Mouse (Mus musculus) Muller cell, postnatal 12 days (primary cell): ENCODE data around the gene Atn1.
"Not testable (repeated sequence)": the region's sequence is repeated elsewhere in the genome, so short reads cannot be mapped to it uniquely, and the experiment has no call there.

Experiments used
- DNase-seq: peaks from one replicate; pipeline ENCODE4 v3.0.0-alpha.2; 2015; ENCODE audit errors: inconsistent ontology term

Atn1 gene

DNA sequence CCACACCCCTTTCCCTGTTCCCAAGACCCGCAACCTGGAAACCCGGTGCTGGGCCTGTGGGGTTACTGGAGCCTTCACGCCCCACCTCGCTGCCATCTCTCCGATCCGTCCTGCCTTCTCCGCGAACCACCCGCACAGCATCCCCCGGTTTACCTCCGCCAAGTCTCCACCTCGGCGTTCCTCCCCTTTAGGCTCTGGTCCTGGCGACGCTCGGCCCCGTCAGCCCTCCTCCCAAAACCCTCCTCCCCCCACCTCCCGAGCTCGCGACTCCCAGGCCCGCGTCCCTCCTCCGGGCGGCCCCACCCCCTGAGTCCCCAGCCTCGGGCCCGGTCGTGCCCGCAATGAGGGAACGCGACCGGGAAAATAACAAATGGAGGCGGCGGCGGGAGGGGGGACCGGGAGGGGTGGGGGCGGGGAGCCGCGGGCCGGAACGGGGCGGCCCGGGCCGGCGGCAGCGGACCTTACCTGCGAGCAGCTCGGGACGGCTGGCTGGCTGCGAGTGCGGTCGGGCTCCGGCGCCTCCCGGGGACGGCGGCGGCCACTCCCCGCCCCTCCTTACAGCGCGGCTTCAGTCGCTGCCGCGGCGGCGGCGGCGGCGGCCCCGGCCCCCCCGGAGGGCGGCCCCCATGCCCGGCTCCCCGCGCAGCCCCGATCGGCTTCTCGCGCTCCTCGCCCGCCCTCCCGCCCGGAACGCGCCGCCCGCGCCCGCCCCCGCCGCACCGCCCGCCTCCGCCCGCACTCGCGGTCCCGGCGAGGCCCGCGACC is at the start of gene Atn1, which contains the start of gene Gm45234:
Gene Atn1, minus strand, starts transcription at position 694 of the 765 bp plus-strand sequence.
Gene Gm45234, minus strand, starts transcription at position 191 of the 765 bp plus-strand sequence.
- peak; percentile 92 for DNase-seq

GRCm38 (mm10) chr6:124805341-124806321 is 49.3 kb upstream of the Atn1 start:
- DNase-seq, result peak; percentile 100

DNA sequence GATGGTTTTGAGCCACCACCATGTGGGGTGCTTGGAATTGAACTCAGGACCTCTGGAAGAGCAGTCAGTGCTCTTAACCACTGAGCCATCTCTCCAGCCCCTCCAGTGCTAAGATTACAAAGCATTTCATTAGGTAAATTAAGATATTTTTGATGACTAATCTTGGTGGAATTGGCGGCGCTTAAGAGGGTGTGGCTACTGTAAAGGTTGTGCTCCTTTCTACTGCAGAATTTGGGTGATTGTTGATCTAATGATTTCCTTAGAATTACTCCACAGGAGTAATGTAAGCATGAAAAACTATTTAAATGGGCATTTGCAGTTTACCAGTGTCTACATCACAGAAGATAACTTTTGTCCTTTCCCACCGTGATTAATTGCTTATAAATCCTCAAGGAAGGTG is 48.0 kb upstream of the Atn1 start:
- no peak for DNase-seq

- not testable (repeated sequence) for DNase-seq
Observed at GRCm38 (mm10) chr6:124803691-124804090, 47.4 kb upstream of the Atn1 start.

DNA sequence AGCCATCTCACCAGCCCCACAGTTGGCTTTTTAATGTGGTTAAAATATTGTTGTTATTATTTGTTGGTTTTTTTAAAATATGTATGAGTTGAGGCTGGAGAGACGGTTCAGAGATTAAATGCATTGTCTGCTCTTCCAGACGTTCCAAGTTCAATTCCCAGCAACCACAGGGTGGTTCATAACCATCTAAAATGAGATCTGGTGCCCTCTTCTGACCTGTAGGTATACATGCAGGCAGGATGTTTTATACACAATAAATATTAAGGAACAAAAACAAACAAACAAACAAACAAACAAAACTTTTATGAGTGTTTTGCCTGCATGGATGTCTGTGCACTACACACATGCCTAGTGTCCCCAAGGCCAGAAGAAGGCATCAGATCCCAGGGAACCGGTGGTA is 46.7 kb upstream of the Atn1 start:
- no peak for DNase-seq

DNA sequence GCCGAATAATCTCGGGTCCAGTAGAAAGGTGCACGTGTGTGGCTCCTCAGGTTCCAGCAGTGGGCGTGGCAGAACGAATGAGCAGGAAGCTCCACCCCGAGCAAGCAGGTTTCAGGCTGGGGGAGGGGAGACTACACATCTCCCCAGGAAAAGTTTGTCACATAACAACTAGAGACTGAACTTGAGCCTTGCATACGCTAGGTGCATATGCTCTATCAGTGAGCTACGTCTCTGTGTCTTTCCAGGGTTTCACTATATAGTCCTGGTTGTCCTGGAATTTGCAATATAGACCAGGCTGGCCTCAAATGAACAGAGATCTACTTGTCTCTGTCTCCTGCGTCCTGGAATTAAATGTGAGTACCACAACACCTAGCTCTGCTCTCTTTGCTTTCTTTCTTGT is 46.1 kb upstream of the Atn1 start:
- DNase-seq, result not testable (repeated sequence)

GRCm38 (mm10) chr6:124796200-124796599 is 39.9 kb upstream of the Atn1 start:
- no peak for DNase-seq

- no peak for DNase-seq
Observed at GRCm38 (mm10) chr6:124795781-124796180, 39.5 kb upstream of the Atn1 start.

GRCm38 (mm10) chr6:124791911-124792310 is 35.6 kb upstream of the Atn1 start:
- no peak for DNase-seq

DNA sequence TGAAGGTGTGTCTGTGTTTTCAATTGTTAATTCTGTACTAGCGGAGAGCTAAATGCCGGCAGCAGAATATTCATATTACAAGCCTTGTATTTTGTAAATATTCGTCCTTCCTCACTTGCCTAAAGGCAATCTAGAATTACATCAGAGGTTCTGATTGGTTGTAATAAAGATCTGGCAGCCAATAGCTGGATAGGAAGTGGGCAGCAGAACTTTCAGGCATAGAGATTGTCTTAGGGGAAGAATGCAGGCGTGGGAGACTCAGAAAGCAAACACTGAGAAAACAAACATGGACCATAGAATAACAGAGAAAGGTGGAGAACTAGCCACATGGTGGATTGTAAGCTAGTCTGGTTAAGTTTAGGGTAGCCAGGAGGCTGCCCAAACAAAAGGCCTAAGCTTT is 33.8 kb upstream of the Atn1 start:
- DNase-seq, result no peak

DNA sequence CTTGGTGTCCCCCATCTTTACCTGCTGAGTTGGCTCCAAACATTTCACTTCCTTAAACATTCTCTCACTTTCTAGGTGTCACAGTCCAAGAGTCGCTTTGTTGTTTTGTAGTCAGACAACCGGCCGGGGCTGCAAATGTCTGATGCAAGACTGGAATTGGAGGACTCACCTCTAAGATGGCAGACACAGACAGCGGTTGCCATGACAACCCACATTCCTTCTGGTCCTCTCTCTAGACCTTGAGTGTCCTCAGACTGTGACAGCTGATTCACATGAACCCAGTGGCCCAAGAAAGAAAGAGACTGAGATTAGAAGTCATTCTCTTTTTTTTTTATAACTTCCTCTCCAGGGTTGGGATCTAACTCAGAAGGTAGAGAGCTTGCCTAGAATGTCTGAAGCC is 33.2 kb upstream of the Atn1 start:
- no peak for DNase-seq

DNA sequence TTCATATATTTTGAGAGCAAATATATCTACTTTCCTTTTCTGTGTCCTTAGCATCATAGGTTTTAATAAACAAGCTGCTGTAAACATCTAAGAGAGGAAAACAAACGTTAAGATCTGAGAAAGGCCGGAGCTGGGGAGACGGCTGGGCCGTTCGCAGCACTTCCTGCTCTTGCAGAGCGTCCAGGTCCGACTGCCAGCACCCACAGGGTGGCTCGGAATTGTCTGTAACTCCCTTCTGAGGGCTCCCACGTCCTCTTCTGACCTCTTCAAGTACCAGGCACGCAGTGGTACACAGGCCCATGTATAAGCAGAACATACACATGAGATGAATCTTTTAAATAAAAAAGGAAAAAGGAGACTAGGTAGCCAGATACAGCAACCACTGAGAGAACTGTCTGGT is 31.4 kb upstream of the Atn1 start:
- DNase-seq, result no peak

DNA sequence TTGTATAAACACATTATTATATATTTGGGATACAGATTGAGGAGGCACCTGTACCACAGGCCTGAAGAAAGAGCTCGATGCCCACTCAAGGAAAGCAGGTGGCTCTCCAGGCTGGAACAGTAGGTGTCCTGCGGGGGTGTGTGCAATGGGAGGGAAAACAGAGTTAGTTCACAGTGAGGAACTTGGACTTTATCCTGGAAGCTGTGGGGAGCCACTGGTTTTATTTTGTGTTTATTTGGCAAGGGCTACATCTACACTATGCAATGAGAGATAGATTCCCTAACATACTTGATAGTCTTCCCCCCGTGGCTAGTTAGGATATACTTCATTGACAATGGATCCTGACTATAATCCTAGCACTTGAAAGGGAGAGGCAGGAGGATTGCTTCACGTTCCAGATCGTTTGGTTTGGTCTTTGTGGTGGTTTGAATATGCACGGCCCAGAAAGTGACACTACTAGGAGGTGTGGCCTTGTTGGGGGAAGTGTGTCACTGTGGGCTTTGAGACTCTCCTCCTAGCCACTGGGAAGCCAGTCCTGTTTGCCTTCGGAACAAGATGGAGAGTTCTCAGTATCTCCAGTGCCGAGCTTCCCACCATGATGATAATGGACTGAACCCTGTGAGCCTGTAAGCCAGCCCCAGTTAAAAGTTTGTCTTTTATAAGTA is 30.6 kb upstream of the Atn1 start:
- no peak for DNase-seq

GRCm38 (mm10) chr6:124782436-124782835 is 26.1 kb upstream of the Atn1 start:
- DNase-seq, result peak; percentile 74

- DNase-seq, result no peak
Observed at GRCm38 (mm10) chr6:124780917-124781316, 24.6 kb upstream of the Atn1 start.

- DNase-seq, result no peak
Observed at GRCm38 (mm10) chr6:124779984-124780416, 23.7 kb upstream of the Atn1 start.

GRCm38 (mm10) chr6:124779222-124779983 is 23.1 kb upstream of the Atn1 start, which contains the start of gene Lrrc23:
Gene Lrrc23 (minus strand): TSS chr6:124779727.
- peak; percentile 64 for DNase-seq

GRCm38 (mm10) chr6:124770511-124770910 is 14.2 kb upstream of the Atn1 start:
- DNase-seq, result no peak

DNA sequence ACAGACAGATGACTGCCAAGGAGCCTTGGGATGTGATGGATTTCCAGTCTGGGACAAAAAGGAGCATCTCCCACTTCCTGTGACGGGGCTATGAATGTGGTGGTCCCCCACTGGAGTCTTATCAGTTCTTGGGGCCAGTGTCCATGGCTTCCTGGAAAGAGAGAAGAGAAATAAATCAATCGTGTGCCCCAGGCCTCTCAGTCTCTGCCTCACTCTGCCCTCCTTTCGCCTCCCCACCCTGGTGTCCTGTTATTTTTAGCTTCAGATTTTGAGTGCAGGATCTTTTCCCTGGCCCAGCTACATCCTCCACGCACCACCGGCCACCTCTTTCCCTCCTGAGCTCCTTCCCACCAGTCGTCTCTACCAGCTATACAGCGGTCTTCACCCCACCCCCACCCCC is 13.7 kb upstream of the Atn1 start:
- no peak for DNase-seq

- peak; percentile 87 for DNase-seq
Observed at GRCm38 (mm10) chr6:124769101-124769765, 12.9 kb upstream of the Atn1 start, which contains the start of gene Eno2. Gene Eno2 (minus strand): TSS chr6:124769673.

- DNase-seq, result peak; percentile 40
Observed at GRCm38 (mm10) chr6:124768704-124769044, 12.3 kb upstream of the Atn1 start.
